Mouse (Mus musculus) E14TG2a.4 (cell line): Measurements from ENCODE around the gene Ptpru.

Experiments
- CTCF ChIP-seq: conservative IDR thresholded peaks from 2 replicates; pipeline ENCODE4 v1.5.1; 2014; ENCODE audit warnings: low read length
- NANOG ChIP-seq: IDR thresholded peaks from 2 replicates; pipeline ENCODE4 v1.6.1; 2014; ENCODE audit warnings: borderline replicate concordance, low read length, mixed read lengths

DNA sequence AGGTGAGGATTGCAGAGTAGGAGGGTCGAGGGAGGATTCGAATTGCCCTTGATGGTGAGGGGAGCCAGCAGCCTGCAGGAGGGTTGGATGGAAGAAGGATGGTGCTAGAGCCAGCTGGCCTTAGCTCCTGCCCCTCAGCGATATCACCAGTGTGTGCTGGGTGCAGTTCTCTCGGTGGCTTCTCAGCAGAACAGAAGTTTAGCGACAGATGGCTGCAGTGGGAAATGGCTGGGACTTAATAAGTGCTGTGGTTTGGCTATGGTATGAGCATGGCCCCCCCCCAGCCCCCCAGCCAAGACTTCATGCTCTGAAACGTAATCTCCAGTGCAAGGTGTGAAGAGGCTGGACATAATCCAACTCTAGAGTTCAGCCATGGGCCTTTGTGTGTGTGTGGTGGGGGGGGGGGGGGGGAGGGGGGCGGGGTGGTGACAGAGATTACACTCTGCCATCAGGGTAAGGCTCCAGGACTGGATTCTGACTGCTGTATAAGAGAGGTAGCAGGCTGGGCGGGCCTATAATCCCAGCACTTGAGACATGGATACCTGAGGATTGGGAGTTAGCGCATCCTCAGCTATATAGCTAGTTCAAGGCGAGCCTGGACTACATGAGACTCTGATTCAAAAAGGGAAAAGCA lies 85.8 kb downstream of the Ptpru start:
- TF ChIP-seq CTCF (no peak), NANOG (no peak)
